Mouse (Mus musculus) right cerebral cortex, postnatal 25 days (tissue): ENCODE results near the gene Ptch1.

ENCODE experiments used
- DNase-seq: peaks from one replicate; pipeline ENCODE4 v3.0.0; 2022

Gene Ptch1

GRCm38 (mm10) chr13:63573256-63573835 is at the start of gene Ptch1:
Ptch1 (minus strand) TSS chr13:63573598.
- DNase-seq: peak; percentile 43

- no peak for DNase-seq
Observed at GRCm38 (mm10) chr13:63621301-63621700, 47.9 kb upstream of the Ptch1 start.

- no peak for DNase-seq
Observed at GRCm38 (mm10) chr13:63613201-63613600, 39.8 kb upstream of the Ptch1 start.

GRCm38 (mm10) chr13:63609734-63610133 is 36.3 kb upstream of the Ptch1 start:
- DNase-seq: no peak

- no peak for DNase-seq
Observed at GRCm38 (mm10) chr13:63597593-63597992, 24.2 kb upstream of the Ptch1 start.

- no peak for DNase-seq
Observed at GRCm38 (mm10) chr13:63595869-63596268, 22.5 kb upstream of the Ptch1 start.

GRCm38 (mm10) chr13:63593469-63594050 is 20.2 kb upstream of the Ptch1 start:
- no peak for DNase-seq

GRCm38 (mm10) chr13:63592755-63593154 is 19.4 kb upstream of the Ptch1 start:
- DNase-seq: no peak

- no peak for DNase-seq
Observed at GRCm38 (mm10) chr13:63574601-63575000, 1.2 kb upstream of the Ptch1 start.

GRCm38 (mm10) chr13:63572453-63573255 is 744 bp downstream of the Ptch1 start:
- DNase-seq: peak; percentile 69

- no peak for DNase-seq
Observed at GRCm38 (mm10) chr13:63572111-63572452, 1.3 kb downstream of the Ptch1 start.

- no peak for DNase-seq
Observed at GRCm38 (mm10) chr13:63570456-63570855, 2.9 kb downstream of the Ptch1 start.

- no peak for DNase-seq
Observed at GRCm38 (mm10) chr13:63569396-63569756, 4.0 kb downstream of the Ptch1 start.

- no peak for DNase-seq
Observed at GRCm38 (mm10) chr13:63568741-63569395, 4.5 kb downstream of the Ptch1 start.

GRCm38 (mm10) chr13:63568306-63568705 is 5.1 kb downstream of the Ptch1 start:
- DNase-seq: no peak

GRCm38 (mm10) chr13:63567677-63568293 is 5.6 kb downstream of the Ptch1 start:
- DNase-seq: peak; percentile 94

GRCm38 (mm10) chr13:63566018-63567015 is 7.1 kb downstream of the Ptch1 start:
- DNase-seq: peak; percentile 85

GRCm38 (mm10) chr13:63565320-63566017 is 7.9 kb downstream of the Ptch1 start:
- peak; percentile 73 for DNase-seq

GRCm38 (mm10) chr13:63564626-63565319 is 8.6 kb downstream of the Ptch1 start:
- DNase-seq: no peak

- DNase-seq: peak; percentile 55
Observed at GRCm38 (mm10) chr13:63563781-63564625, 9.4 kb downstream of the Ptch1 start.
